Mouse (Mus musculus): ENCODE results near the gene Gm20388.

- TF ChIP-seq CTCF (IDR thresholded peaks at IDR 0.05; ENCODE audit: low read depth) = no peak
- no peak for TF ChIP-seq EP300 (IDR thresholded peaks at IDR 0.05; ENCODE audit: low read depth)
These were observed 4252.6 kb downstream of the Gm20388 start for GRCm38 (mm10) chr8:124163258-124163657.
